ENCODE assay signal across 25 mouse cellular contexts in genomic region chr2:5073785-5074184, GRCm38 (mm10). TPM values are rescaled to one million over a fixed set of nuclear protein-coding genes. Genes with fewer than 3 reads are reported as not detected.
DNase-seq lines count a peak whose midpoint lies in the region; ATAC-seq and TF ChIP-seq lines count a peak whose summit lies in the region.
"Had no signal": no experiment of that assay in that cellular context is flagged by ENCODE, and none has a peak within 500 bp of the region (broad histone marks: within the 10 kb centered on the region; RNA-seq: fewer than 3 reads in every experiment).

No protein-coding gene starts in this region.

- no peak overlapping the region for H3K4me3 ChIP-seq in heart, embryonic 11.5 days (ENCODE audit: low read depth, low read length)
- H3K4me3 ChIP-seq in intestine, embryonic 16.5 days (ENCODE audit: low read length), result no peak overlapping the region
- H3K4me3 ChIP-seq in small intestine, adult 2 months (ENCODE audit: low read depth, low read length), result no peak overlapping the region
- no peak overlapping the region for H3K4me3 ChIP-seq in midbrain, embryonic 15.5 days
- H3K4me3 ChIP-seq: embryonic facial prominence, embryonic 13.5 days; embryonic facial prominence, embryonic 15.5 days; erythroblast, embryonic 14.5 days; forebrain, embryonic 10.5 days; forebrain, embryonic 12.5 days had no signal

- H3K4me1 ChIP-seq in heart, embryonic 11.5 days (ENCODE audit: control insufficient read depth, insufficient read depth, low read length), result no peaks in the 10 kb centered on the region
- H3K4me1 ChIP-seq in intestine, embryonic 16.5 days (ENCODE audit: control insufficient read depth, insufficient read depth, low read length), result peaks cover 3% of the 10 kb centered on the region; the same call in 1 of the 2 replicates
- peaks cover 14% of the 10 kb centered on the region; the same call in 1 of the 2 replicates for H3K4me1 ChIP-seq in small intestine, adult 2 months (ENCODE audit: control insufficient read depth, insufficient read depth, insufficient read length, low read length)
- H3K4me1 ChIP-seq in midbrain, embryonic 15.5 days, result no peaks in the 10 kb centered on the region
- H3K4me1 ChIP-seq: embryonic facial prominence, embryonic 13.5 days; embryonic facial prominence, embryonic 15.5 days; forebrain, embryonic 10.5 days; forebrain, embryonic 12.5 days had no signal

- 87% methylated on average over 3 of the region's 3 CpGs for WGBS in heart, embryonic 11.5 days (ENCODE audit: insufficient replicate concordance)
- 82% methylated on average over 3 of the region's 3 CpGs for WGBS in intestine, embryonic 16.5 days
- 42% methylated on average over 3 of the region's 3 CpGs for WGBS in small intestine, adult 2 months
- 95% methylated on average over 3 of the region's 3 CpGs for WGBS in midbrain, embryonic 15.5 days

- no peak for ATAC-seq in heart, embryonic 11.5 days (replicated peaks; ENCODE audit: insufficient number of reproducible peaks, low FRiP score, low TSS enrichment)
- ATAC-seq in intestine, embryonic 16.5 days, result peak; percentile 78
- ATAC-seq in midbrain, embryonic 15.5 days (replicated peaks), result no peak
- ATAC-seq: CD4-positive, CD25-positive, alpha-beta regulatory T cell, adult 4 months; forebrain, embryonic 14.5 days; forebrain, embryonic 16.5 days had no signal

- H3K9me3 ChIP-seq in heart, embryonic 11.5 days (replicated peaks; ENCODE audit: control insufficient read depth, low read length), result no peaks in the 10 kb centered on the region; the same call in 1 of the 2 replicates
- 0 out of 2 replicates have a peak, but pooled peaks cover 4% of the 10 kb centered on the region for H3K9me3 ChIP-seq in intestine, embryonic 16.5 days (ENCODE audit: control insufficient read depth, low read length)
- H3K9me3 ChIP-seq in midbrain, embryonic 15.5 days, result no peaks in the 10 kb centered on the region
- H3K9me3 ChIP-seq: embryonic facial prominence, embryonic 15.5 days; forebrain, embryonic 12.5 days had no signal

- TF ChIP-seq CTCF in small intestine, adult 2 months (IDR thresholded peaks at IDR 0.05; ENCODE audit: extremely low read depth, insufficient read length, insufficient replicate concordance, low read depth, low read length), result no peak

- no peak overlapping the region for H3K27ac ChIP-seq in heart, embryonic 11.5 days (ENCODE audit: low read depth, low read length)
- no peak overlapping the region for H3K27ac ChIP-seq in intestine, embryonic 16.5 days (ENCODE audit: low read length)
- H3K27ac ChIP-seq in small intestine, adult 2 months (ENCODE audit: insufficient read depth, low read depth, low read length), result peak overlapping the region; percentile 86
- H3K27ac ChIP-seq in midbrain, embryonic 15.5 days, result no peak overlapping the region
- H3K27ac ChIP-seq: embryonic facial prominence, embryonic 13.5 days; embryonic facial prominence, embryonic 15.5 days; forebrain, embryonic 10.5 days; forebrain, embryonic 12.5 days had no signal

- TF ChIP-seq POLR2A in small intestine, adult 2 months (IDR thresholded peaks at IDR 0.05; ENCODE audit: low read depth, low read length), result no peak

- no peak overlapping the region for H3K9ac ChIP-seq in heart, embryonic 11.5 days (ENCODE audit: low read depth, low read length)
- H3K9ac ChIP-seq in intestine, embryonic 16.5 days (ENCODE audit: low read depth, low read length), result no peak overlapping the region
- no peak overlapping the region for H3K9ac ChIP-seq in midbrain, embryonic 15.5 days
- H3K9ac ChIP-seq: embryonic facial prominence, embryonic 13.5 days; embryonic facial prominence, embryonic 15.5 days; forebrain, embryonic 12.5 days had no signal

- H3K36me3 ChIP-seq in heart, embryonic 11.5 days (ENCODE audit: control insufficient read depth, insufficient read depth, low read length), result no peaks in the 10 kb centered on the region
- no peaks in the 10 kb centered on the region for H3K36me3 ChIP-seq in intestine, embryonic 16.5 days (ENCODE audit: control insufficient read depth, insufficient read depth, low read length)
- H3K36me3 ChIP-seq in small intestine, adult 2 months (ENCODE audit: control insufficient read depth, insufficient read depth, low read length), result no peaks in the 10 kb centered on the region
- H3K36me3 ChIP-seq in midbrain, embryonic 15.5 days (replicated peaks), result no peaks in the 10 kb centered on the region
- H3K36me3 ChIP-seq: embryonic facial prominence, embryonic 13.5 days; embryonic facial prominence, embryonic 15.5 days; forebrain, embryonic 10.5 days; forebrain, embryonic 12.5 days; G1E had no signal

- no peaks in the 10 kb centered on the region for H3K27me3 ChIP-seq in heart, embryonic 11.5 days (ENCODE audit: control insufficient read depth, insufficient read depth, low read length)
- H3K27me3 ChIP-seq in intestine, embryonic 16.5 days (replicated peaks; ENCODE audit: control insufficient read depth, insufficient read depth, low read length), result no peaks in the 10 kb centered on the region
- no peaks in the 10 kb centered on the region for H3K27me3 ChIP-seq in small intestine, adult 2 months (ENCODE audit: control insufficient read depth, insufficient read depth, low read length)
- no peaks in the 10 kb centered on the region for H3K27me3 ChIP-seq in midbrain, embryonic 15.5 days (replicated peaks)
- H3K27me3 ChIP-seq: CH12.LX; embryonic facial prominence, embryonic 13.5 days; embryonic facial prominence, embryonic 15.5 days; forebrain, embryonic 12.5 days had no signal

- DNase-seq in heart, adult 11 months, result peak; percentile 27
- DNase-seq in adrenal gland, postnatal 4 days (ENCODE audit: low spot score in 2 of 2), result no peak
- DNase-seq: adrenal gland, adult 2 months; adrenal gland, postnatal 10 days; adrenal gland, postnatal 25 days; B cell, adult 2 months; cerebellum, adult 11-12 months; cerebellum, adult 2 months; cerebellum, adult 9-10 months; cerebellum, postnatal 10 days; cerebellum, postnatal 25 days had no signal

- no peak overlapping the region for H3K4me2 ChIP-seq in heart, embryonic 11.5 days
- no peak overlapping the region for H3K4me2 ChIP-seq in intestine, embryonic 16.5 days (ENCODE audit: low read depth, low read length)
- H3K4me2 ChIP-seq in midbrain, embryonic 15.5 days, result no peak overlapping the region
- H3K4me2 ChIP-seq: embryonic facial prominence, embryonic 13.5 days; embryonic facial prominence, embryonic 15.5 days; forebrain, embryonic 12.5 days had no signal

RNA-seq across cellular contexts. Expression of gene Optn, which starts 9.9 kb away (rescaled TPM):
- polyA plus RNA-seq in heart, embryonic 11.5 days (2014; fragmentation: Nextera tagmentation; extraction: Ambion mirVana), result 13.6 and 14.3 TPM in 2 replicates
- 28.7 and 36.9 TPM in 2 replicates for polyA plus RNA-seq in intestine, embryonic 16.5 days (2015; fragmentation: Nextera tagmentation; extraction: Ambion mirVana)
- 21.3 and 51.5 TPM in 2 replicates for polyA plus RNA-seq in small intestine, adult 2 months (2012; rRNA removed)
- 10 to 100 TPM; 37.0 to 40.4 TPM for total RNA-seq in adrenal gland, postnatal 4 days (2021)
- 15.7 and 18.9 TPM in 2 replicates for polyA plus RNA-seq in midbrain, embryonic 15.5 days (2015; fragmentation: Nextera tagmentation; extraction: Ambion mirVana)
